Mouse (Mus musculus) c-Kit-positive CD71-positive TER-119-positive erythroid progenitor cells, embryonic 14.5 days (primary cell): ENCODE results near the gene Ift43.

ENCODE experiments used
- DNase-seq: peaks from one replicate; pipeline ENCODE4 v3.0.0-alpha.2; 2013; ENCODE audit warnings: low spot score

The Ift43 gene

GRCm38 (mm10) chr12:86082481-86083012 lies at the start of gene Ift43:
TSS of gene Ift43 (plus strand) at chr12:86082541.
- no peak for DNase-seq

- no peak for DNase-seq
Observed at GRCm38 (mm10) chr12:86035586-86035985, 46.8 kb upstream of the Ift43 start.

GRCm38 (mm10) chr12:86036368-86037166 lies 45.8 kb upstream of the Ift43 start:
- no peak for DNase-seq

GRCm38 (mm10) chr12:86037235-86037921 lies 45.0 kb upstream of the Ift43 start:
- no peak for DNase-seq

GRCm38 (mm10) chr12:86039078-86039477 lies 43.3 kb upstream of the Ift43 start:
- DNase-seq = no peak

- DNase-seq = no peak
Observed at GRCm38 (mm10) chr12:86039751-86040150, 42.6 kb upstream of the Ift43 start.

- no peak for DNase-seq
Observed at GRCm38 (mm10) chr12:86046141-86046540, 36.2 kb upstream of the Ift43 start.

- DNase-seq = no peak
Observed at GRCm38 (mm10) chr12:86046776-86047175, 35.6 kb upstream of the Ift43 start.

- no peak for DNase-seq
Observed at GRCm38 (mm10) chr12:86047376-86047775, 35.0 kb upstream of the Ift43 start.

GRCm38 (mm10) chr12:86049813-86050212 lies 32.5 kb upstream of the Ift43 start:
- no peak for DNase-seq

GRCm38 (mm10) chr12:86051477-86051876 lies 30.9 kb upstream of the Ift43 start:
- no peak for DNase-seq

- DNase-seq = no peak
Observed at GRCm38 (mm10) chr12:86055306-86055705, 27.0 kb upstream of the Ift43 start.

GRCm38 (mm10) chr12:86056976-86057375 lies 25.4 kb upstream of the Ift43 start:
- no peak for DNase-seq

GRCm38 (mm10) chr12:86057516-86057915 lies 24.8 kb upstream of the Ift43 start:
- no peak for DNase-seq

- no peak for DNase-seq
Observed at GRCm38 (mm10) chr12:86059341-86059740, 23.0 kb upstream of the Ift43 start.

GRCm38 (mm10) chr12:86064796-86065195 lies 17.5 kb upstream of the Ift43 start:
- no peak for DNase-seq

GRCm38 (mm10) chr12:86071432-86071831 lies 10.9 kb upstream of the Ift43 start:
- no peak for DNase-seq

- DNase-seq = no peak
Observed at GRCm38 (mm10) chr12:86074681-86075080, 7.7 kb upstream of the Ift43 start.

GRCm38 (mm10) chr12:86075358-86075757 lies 7.0 kb upstream of the Ift43 start:
- no peak for DNase-seq

GRCm38 (mm10) chr12:86076321-86076901 lies 5.9 kb upstream of the Ift43 start:
- DNase-seq = no peak

GRCm38 (mm10) chr12:86077322-86077721 lies 5.0 kb upstream of the Ift43 start:
- DNase-seq = no peak

- DNase-seq = no peak
Observed at GRCm38 (mm10) chr12:86077736-86078135, 4.6 kb upstream of the Ift43 start.

GRCm38 (mm10) chr12:86078176-86078552 lies 4.2 kb upstream of the Ift43 start:
- DNase-seq = no peak
